Mouse (Mus musculus): ENCODE measurements around the gene Npr2. TPM values are rescaled to one million over a fixed set of nuclear protein-coding genes. Genes with fewer than 3 reads are reported as not detected.

The Npr2 gene
- total and polyA plus RNA-seq, 2 experiments = 29.2 to 39.1 TPM

DNA sequence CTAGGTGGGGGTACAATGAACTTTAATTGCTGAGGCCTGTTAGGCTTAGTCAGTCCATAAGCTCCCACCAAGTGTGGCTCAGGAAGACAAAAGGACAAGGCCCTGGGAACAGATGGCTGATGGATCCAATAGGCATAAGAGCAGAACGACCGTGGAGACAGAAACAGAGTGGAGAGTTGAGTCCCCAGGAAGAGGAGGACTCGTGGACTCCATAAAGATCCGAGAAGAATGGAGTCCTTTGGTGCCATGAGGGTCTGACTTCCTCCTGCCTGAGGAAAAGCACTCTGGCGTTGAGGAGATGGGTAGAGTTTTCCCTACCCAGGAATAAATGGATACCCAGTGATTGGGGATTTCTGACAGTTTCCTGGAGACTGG, 1.1 kb upstream of the Npr2 start:
- no peak for DNase-seq (ENCODE audit: extremely low read depth, low read depth, low spot score)
- TF ChIP-seq POLR2A (IDR thresholded peaks at IDR 0.05; ENCODE audit: extremely low read depth, insufficient read depth, low read length) (no peak), CTCF (IDR thresholded peaks at IDR 0.05; ENCODE audit: low read depth, low read length) (no peak)
- H3K36me3 ChIP-seq (ENCODE audit: control insufficient read depth, insufficient read depth, low read length) = no peaks in the 10 kb centered on the region
- H3K4me3 ChIP-seq (ENCODE audit: insufficient read depth, low read depth, low read length) = no peak overlapping the region
- H3K27me3 ChIP-seq (ENCODE audit: control insufficient read depth, insufficient read depth, low read length) = no peaks in the 10 kb centered on the region
- 50% methylated on average over 5 of the region's 5 CpGs for WGBS
- peaks cover 6% of the 10 kb centered on the region; the same call in 1 of the 2 replicates for H3K4me1 ChIP-seq (ENCODE audit: control insufficient read depth, insufficient read depth, low read length)
- no peak overlapping the region for H3K27ac ChIP-seq (replicated peaks; ENCODE audit: insufficient read depth, low read depth, low read length)
- H3K9ac ChIP-seq (ENCODE audit: low read depth, low read length) = no peak overlapping the region
- H3K79me2 ChIP-seq (ENCODE audit: control insufficient read depth, insufficient read depth, low read length) = no peaks in the 10 kb centered on the region

DNA sequence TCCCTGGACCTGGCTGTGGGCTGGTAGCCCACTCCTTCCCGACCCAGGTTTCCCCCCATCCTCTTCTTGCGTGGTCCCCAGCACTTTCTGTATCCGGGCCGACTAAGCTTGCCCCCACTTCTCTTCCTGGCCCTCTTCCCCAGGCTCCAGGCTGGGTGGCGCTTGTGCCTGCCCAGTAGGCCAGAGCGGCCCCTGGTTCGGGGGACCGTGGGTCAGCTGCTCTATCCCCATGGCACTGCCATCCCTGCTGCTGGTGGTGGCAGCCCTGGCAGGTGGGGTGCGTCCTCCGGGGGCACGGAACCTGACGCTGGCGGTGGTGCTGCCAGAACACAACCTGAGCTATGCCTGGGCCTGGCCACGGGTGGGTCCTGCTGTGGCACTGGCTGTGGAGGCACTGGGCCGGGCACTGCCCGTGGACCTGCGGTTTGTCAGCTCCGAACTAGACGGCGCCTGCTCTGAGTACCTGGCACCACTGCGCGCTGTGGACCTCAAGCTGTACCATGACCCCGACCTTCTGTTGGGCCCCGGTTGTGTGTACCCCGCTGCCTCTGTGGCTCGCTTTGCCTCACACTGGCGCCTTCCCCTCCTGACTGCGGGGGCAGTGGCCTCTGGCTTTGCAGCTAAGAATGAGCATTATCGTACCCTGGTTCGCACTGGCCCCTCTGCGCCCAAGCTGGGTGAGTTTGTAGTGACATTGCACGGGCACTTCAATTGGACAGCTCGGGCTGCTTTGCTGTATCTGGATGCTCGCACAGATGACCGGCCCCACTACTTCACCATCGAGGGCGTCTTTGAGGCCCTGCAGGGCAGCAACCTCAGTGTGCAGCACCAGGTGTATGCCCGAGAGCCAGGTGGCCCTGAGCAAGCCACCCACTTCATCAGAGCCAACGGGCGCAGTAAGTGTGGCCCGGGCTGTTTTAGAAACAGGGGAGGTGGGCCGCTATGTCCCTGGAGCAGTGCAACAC, 503 bp downstream of the Npr2 start:
- Histone ChIP-seq H3K9ac (ENCODE audit: low read depth, low read length) (peak overlapping the region; percentile 89), H3K36me3 (ENCODE audit: control insufficient read depth, insufficient read depth, low read length) (no peaks in the 10 kb centered on the region), H3K4me3 (ENCODE audit: insufficient read depth, low read depth, low read length) (peak overlapping the region; percentile 77), H3K27me3 (ENCODE audit: control insufficient read depth, insufficient read depth, low read length) (no peaks in the 10 kb centered on the region), H3K79me2 (ENCODE audit: control insufficient read depth, insufficient read depth, low read length) (no peaks in the 10 kb centered on the region), H3K27ac (replicated peaks; ENCODE audit: insufficient read depth, low read depth, low read length) (peak overlapping the region; percentile 29), H3K4me1 (ENCODE audit: control insufficient read depth, insufficient read depth, low read length) (0 out of 2 replicates have a peak, but pooled peaks cover 3% of the 10 kb centered on the region)
- 56% methylated on average over 42 of the region's 42 CpGs for WGBS
- TF ChIP-seq POLR2A (IDR thresholded peaks at IDR 0.05; ENCODE audit: extremely low read depth, insufficient read depth, low read length) = no peak
- no peak for TF ChIP-seq CTCF (IDR thresholded peaks at IDR 0.05; ENCODE audit: low read depth, low read length)
- peak; percentile 60 for DNase-seq (ENCODE audit: extremely low read depth, low read depth, low spot score)

- no peaks in the 10 kb centered on the region for H3K79me2 ChIP-seq (ENCODE audit: control insufficient read depth, insufficient read depth, low read length)
- H3K4me1 ChIP-seq (ENCODE audit: control insufficient read depth, insufficient read depth, low read length) = 0 out of 2 replicates have a peak, but pooled peaks cover 3% of the 10 kb centered on the region
- no peak for DNase-seq (ENCODE audit: extremely low read depth, low read depth, low spot score)
- no peak overlapping the region for H3K9ac ChIP-seq (ENCODE audit: low read depth, low read length)
- no peak overlapping the region for H3K4me3 ChIP-seq (ENCODE audit: insufficient read depth, low read depth, low read length)
- WGBS = 91% methylated on average over 8 of the region's 8 CpGs
- no peaks in the 10 kb centered on the region for H3K27me3 ChIP-seq (ENCODE audit: control insufficient read depth, insufficient read depth, low read length)
- H3K27ac ChIP-seq (replicated peaks; ENCODE audit: insufficient read depth, low read depth, low read length) = no peak overlapping the region
- no peak for TF ChIP-seq CTCF (IDR thresholded peaks at IDR 0.05; ENCODE audit: low read depth, low read length)
- TF ChIP-seq POLR2A (IDR thresholded peaks at IDR 0.05; ENCODE audit: extremely low read depth, insufficient read depth, low read length) = no peak
- no peaks in the 10 kb centered on the region for H3K36me3 ChIP-seq (ENCODE audit: control insufficient read depth, insufficient read depth, low read length)
Observed at GRCm38 (mm10) chr4:43633296-43633695, 1.6 kb downstream of the Npr2 start.

DNA sequence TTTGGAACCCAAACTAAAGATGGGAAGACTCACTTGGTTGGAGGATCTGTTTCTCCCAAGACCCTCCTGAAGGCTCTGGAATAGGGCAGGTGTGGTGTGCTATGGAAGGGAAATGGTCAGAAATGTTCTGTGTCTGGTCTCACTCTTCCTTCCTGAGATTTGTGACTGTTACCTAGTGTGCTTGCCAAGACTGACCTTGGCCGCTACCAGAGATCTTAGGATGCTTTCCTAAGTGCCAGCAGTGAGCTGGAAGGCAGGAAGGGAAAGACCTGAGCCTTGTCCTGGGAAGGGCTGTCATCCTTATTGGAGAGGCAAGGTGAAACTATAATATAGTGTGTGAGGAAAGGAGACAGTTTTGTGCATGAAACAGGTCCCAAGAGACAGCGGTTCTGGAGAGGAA, 2.0 kb downstream of the Npr2 start:
- no peak overlapping the region for H3K27ac ChIP-seq (replicated peaks; ENCODE audit: insufficient read depth, low read depth, low read length)
- H3K4me1 ChIP-seq (ENCODE audit: control insufficient read depth, insufficient read depth, low read length) = 0 out of 2 replicates have a peak, but pooled peaks cover 3% of the 10 kb centered on the region
- TF ChIP-seq POLR2A (IDR thresholded peaks at IDR 0.05; ENCODE audit: extremely low read depth, insufficient read depth, low read length) (no peak), CTCF (IDR thresholded peaks at IDR 0.05; ENCODE audit: low read depth, low read length) (no peak)
- 92% methylated on average over 2 of the region's 2 CpGs for WGBS
- H3K79me2 ChIP-seq (ENCODE audit: control insufficient read depth, insufficient read depth, low read length) = no peaks in the 10 kb centered on the region
- H3K36me3 ChIP-seq (ENCODE audit: control insufficient read depth, insufficient read depth, low read length) = no peaks in the 10 kb centered on the region
- H3K9ac ChIP-seq (ENCODE audit: low read depth, low read length) = no peak overlapping the region
- H3K4me3 ChIP-seq (ENCODE audit: insufficient read depth, low read depth, low read length) = no peak overlapping the region
- no peaks in the 10 kb centered on the region for H3K27me3 ChIP-seq (ENCODE audit: control insufficient read depth, insufficient read depth, low read length)
- DNase-seq (ENCODE audit: extremely low read depth, low read depth, low spot score) = no peak

DNA sequence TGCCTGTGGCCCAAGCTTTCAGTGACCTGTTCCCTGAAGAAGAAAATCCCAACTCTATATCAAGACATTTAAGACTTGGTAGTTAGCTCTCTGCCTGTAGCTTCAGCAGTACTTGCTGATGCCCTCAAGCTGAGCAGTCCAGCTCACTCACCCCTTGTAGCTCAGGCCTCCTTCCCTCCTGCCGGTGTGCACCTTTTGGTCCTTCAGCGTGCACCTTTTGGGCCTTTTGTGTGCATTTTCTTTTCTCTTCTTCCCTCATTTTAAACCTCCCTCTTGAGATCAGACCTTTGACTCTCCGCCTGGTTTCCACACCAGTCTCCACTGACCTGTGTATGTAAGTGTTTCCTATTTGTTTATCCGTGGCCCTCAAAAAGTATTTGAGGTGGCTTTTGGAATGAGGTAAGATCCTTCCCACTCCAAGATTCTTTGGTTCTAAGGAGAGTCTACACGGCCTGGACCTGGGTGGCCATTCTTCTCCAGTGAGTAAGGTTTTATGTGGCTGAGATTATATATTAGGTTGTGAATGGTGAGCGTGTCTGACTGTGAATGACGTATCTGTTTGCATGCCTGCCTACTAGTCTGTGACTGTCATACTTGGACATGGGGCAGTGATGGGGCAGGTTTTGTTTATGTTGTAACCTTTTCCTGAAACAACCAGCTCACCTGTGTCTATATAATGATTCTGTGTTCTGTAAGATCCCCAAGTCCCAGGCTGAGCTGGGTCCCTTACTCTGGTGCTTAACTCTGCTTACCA, 3.1 kb downstream of the Npr2 start:
- no peaks in the 10 kb centered on the region for H3K27me3 ChIP-seq (ENCODE audit: control insufficient read depth, insufficient read depth, low read length)
- H3K36me3 ChIP-seq (ENCODE audit: control insufficient read depth, insufficient read depth, low read length) = no peaks in the 10 kb centered on the region
- WGBS = 89% methylated on average over 7 of the region's 7 CpGs
- TF ChIP-seq POLR2A (IDR thresholded peaks at IDR 0.05; ENCODE audit: extremely low read depth, insufficient read depth, low read length) (no peak), CTCF (IDR thresholded peaks at IDR 0.05; ENCODE audit: low read depth, low read length) (no peak)
- 0 out of 2 replicates have a peak, but pooled peaks cover 3% of the 10 kb centered on the region for H3K4me1 ChIP-seq (ENCODE audit: control insufficient read depth, insufficient read depth, low read length)
- H3K27ac ChIP-seq (replicated peaks; ENCODE audit: insufficient read depth, low read depth, low read length) = no peak overlapping the region
- H3K9ac ChIP-seq (ENCODE audit: low read depth, low read length) = no peak overlapping the region
- H3K4me3 ChIP-seq (ENCODE audit: insufficient read depth, low read depth, low read length) = no peak overlapping the region
- DNase-seq (ENCODE audit: extremely low read depth, low read depth, low spot score) = no peak
- H3K79me2 ChIP-seq (ENCODE audit: control insufficient read depth, insufficient read depth, low read length) = no peaks in the 10 kb centered on the region
